Mouse (Mus musculus) retina, adult 2 months (tissue): ENCODE measurements at regions not wholly inside any gene's neighbourhood (a gene's known extent, or its start where the extent isn't known, plus 50 kb on each side); places are given as distances from the start of the nearest gene placed in this dataset.

Source experiments
- DNase-seq: peaks from one replicate; pipeline ENCODE4 v3.0.0-alpha.2; 2012; ENCODE audit warnings: low read depth, low spot score

- DNase-seq, result no peak
These were observed 572.6 kb upstream of the Robo2 start for GRCm38 (mm10) chr16:74984207-74984606.

- DNase-seq, result no peak
These were observed 554.5 kb upstream of the Robo2 start for GRCm38 (mm10) chr16:74966099-74966498.

- no peak for DNase-seq
These were observed 518.1 kb upstream of the Robo2 start for GRCm38 (mm10) chr16:74929739-74930138.

GRCm38 (mm10) chr16:74900835-74901234, 489.2 kb upstream of the Robo2 start:
- peak; percentile 8 for DNase-seq

- no peak for DNase-seq
These were observed 476.1 kb upstream of the Robo2 start for GRCm38 (mm10) chr16:74887724-74888123.

GRCm38 (mm10) chr16:74878603-74879002, 467.0 kb upstream of the Robo2 start:
- DNase-seq, result no peak

- DNase-seq, result no peak
These were observed 462.1 kb upstream of the Robo2 start for GRCm38 (mm10) chr16:74873756-74874155.

GRCm38 (mm10) chr16:74857752-74858151, 446.1 kb upstream of the Robo2 start:
- peak; percentile 11 for DNase-seq

- no peak for DNase-seq
These were observed 428.4 kb upstream of the Robo2 start for GRCm38 (mm10) chr16:74840006-74840405.

- DNase-seq, result no peak
These were observed 402.8 kb upstream of the Robo2 start for GRCm38 (mm10) chr16:74814386-74814785.

- no peak for DNase-seq
These were observed 397.7 kb upstream of the Robo2 start for GRCm38 (mm10) chr16:74809154-74809825.

- no peak for DNase-seq
These were observed 395.1 kb upstream of the Robo2 start for GRCm38 (mm10) chr16:74806775-74807174.

GRCm38 (mm10) chr16:74801296-74801695, 389.7 kb upstream of the Robo2 start:
- peak; percentile 18 for DNase-seq

GRCm38 (mm10) chr16:74796303-74796653, 384.7 kb upstream of the Robo2 start:
- no peak for DNase-seq

GRCm38 (mm10) chr16:74795360-74796302, 384.0 kb upstream of the Robo2 start:
- no peak for DNase-seq

GRCm38 (mm10) chr16:74785365-74786119, 373.9 kb upstream of the Robo2 start:
- no peak for DNase-seq

GRCm38 (mm10) chr16:74780388-74780787, 368.8 kb upstream of the Robo2 start:
- no peak for DNase-seq

- DNase-seq, result no peak
These were observed 356.6 kb upstream of the Robo2 start for GRCm38 (mm10) chr16:74768264-74768663.

- no peak for DNase-seq
These were observed 345.2 kb upstream of the Robo2 start for GRCm38 (mm10) chr16:74756720-74757345.

GRCm38 (mm10) chr16:74750900-74751299, 339.3 kb upstream of the Robo2 start:
- DNase-seq, result no peak

GRCm38 (mm10) chr16:74749006-74749405, 337.4 kb upstream of the Robo2 start:
- DNase-seq, result no peak

- no peak for DNase-seq
These were observed 331.9 kb upstream of the Robo2 start for GRCm38 (mm10) chr16:74743512-74743911.
